7 mouse cellular contexts compared by ENCODE assay signal in the genomic region with DNA sequence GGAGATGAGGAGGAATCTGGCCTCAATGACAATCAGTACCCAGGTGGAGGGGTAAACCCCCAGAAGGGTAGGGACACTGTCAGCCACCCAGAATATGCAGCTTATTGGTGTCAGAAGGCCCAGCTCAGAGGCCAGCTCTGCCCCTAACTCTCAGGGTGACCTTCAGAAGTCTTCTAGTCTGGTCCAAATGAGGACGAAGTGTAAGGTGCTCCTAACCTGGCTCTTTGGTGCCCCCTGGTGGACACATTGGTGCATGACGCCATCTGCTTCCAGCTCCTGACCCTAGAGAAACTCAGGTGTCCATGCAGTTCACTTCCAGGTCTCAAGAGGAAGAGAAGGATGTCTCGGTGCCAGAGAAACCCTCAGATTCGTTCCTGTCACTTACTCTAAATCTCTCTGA. TPM values are rescaled to one million over a fixed set of nuclear protein-coding genes. Genes with fewer than 3 reads are reported as not detected.
DNase-seq lines count a peak whose midpoint lies in the region; ATAC-seq and TF ChIP-seq lines count a peak whose summit lies in the region.

No protein-coding gene starts in this region.

- no peak for TF ChIP-seq POLR2A in small intestine, adult 2 months (IDR thresholded peaks at IDR 0.05; ENCODE audit: low read depth, low read length)

- no peak for ATAC-seq in Patski
- ATAC-seq in forebrain, embryonic 15.5 days (replicated peaks), result peak; percentile 63; the same call in 1 of the 2 replicates
- 0 out of 2 replicates have a peak, but pooled peaks have one; percentile 27 for ATAC-seq in hindbrain, embryonic 16.5 days
- 0 out of 2 replicates have a peak, but pooled peaks have one; percentile 32 for ATAC-seq in megakaryocyte-erythroid progenitor cell, adult 5-6 weeks (replicated peaks; ENCODE audit: low FRiP score, low TSS enrichment, poor library complexity, severe bottlenecking)

- H3K36me3 ChIP-seq in forebrain, embryonic 15.5 days, result no peaks in the 10 kb centered on the region
- no peaks in the 10 kb centered on the region for H3K36me3 ChIP-seq in hindbrain, embryonic 16.5 days (ENCODE audit: control insufficient read depth, insufficient read depth, low read length)
- no peaks in the 10 kb centered on the region for H3K36me3 ChIP-seq in small intestine, adult 2 months (ENCODE audit: control insufficient read depth, insufficient read depth, low read length)

- DNase-seq in Patski (ENCODE audit: low read depth, low spot score), result no peak
- DNase-seq in cerebellum, adult 11-12 months, result peak; percentile 75
- peak; percentile 60 to 80 for DNase-seq in left cerebral cortex, adult 2 months (ENCODE audit: extremely low spot score in 1 of 2, low spot score in 2 of 2)

- CTCF ChIA-PET in Patski (lab: Charles Lee), result interaction anchor here (0.6 to 3.6 kb wide), 9 partner anchors 10 to 242 kb away, joined by 3 to 18 read pairs (median 3); no protein-coding TSS in a partner anchor

- intact Hi-C loops in left cerebral cortex, adult 2 months (cut with DNase I), result loop anchor here (1.0 to 2.0 kb wide), 2 partner anchors 27 to 93 kb away; no protein-coding TSS in a partner anchor

- H3K27me3 ChIP-seq in Patski, result no peaks in the 10 kb centered on the region
- H3K27me3 ChIP-seq in forebrain, embryonic 15.5 days, result no peaks in the 10 kb centered on the region
- H3K27me3 ChIP-seq in hindbrain, embryonic 16.5 days (replicated peaks; ENCODE audit: control insufficient read depth, insufficient read depth, low read length), result no peaks in the 10 kb centered on the region
- H3K27me3 ChIP-seq in small intestine, adult 2 months (ENCODE audit: control insufficient read depth, insufficient read depth, low read length), result no peaks in the 10 kb centered on the region

- in situ Hi-C loops in Patski (cut with MboI; ENCODE audit: low pct_unique_long_range_greater_than_20kb), result loop anchor here (5.0 kb wide), 2 partner anchors 45 to 95 kb away; no protein-coding TSS in a partner anchor

- H3K9ac ChIP-seq in forebrain, embryonic 15.5 days (replicated peaks), result no peak overlapping the region
- H3K9ac ChIP-seq in hindbrain, embryonic 16.5 days (ENCODE audit: low read depth, low read length), result no peak overlapping the region

- no peak overlapping the region for H3K27ac ChIP-seq in forebrain, embryonic 15.5 days (replicated peaks)
- no peak overlapping the region for H3K27ac ChIP-seq in hindbrain, embryonic 16.5 days (ENCODE audit: low read depth, low read length)
- H3K27ac ChIP-seq in left cerebral cortex, adult 2 months, result no peak overlapping the region
- H3K27ac ChIP-seq in small intestine, adult 2 months (ENCODE audit: insufficient read depth, low read depth, low read length), result no peak overlapping the region

- no peak overlapping the region for H3K4me2 ChIP-seq in forebrain, embryonic 15.5 days (replicated peaks)
- H3K4me2 ChIP-seq in hindbrain, embryonic 16.5 days (ENCODE audit: low read length), result no peak overlapping the region

- 2% methylated on average over 4 of the region's 4 CpGs for WGBS in forebrain, embryonic 15.5 days
- WGBS in hindbrain, embryonic 16.5 days, result 1% methylated on average over 4 of the region's 4 CpGs
- WGBS in small intestine, adult 2 months, result 1% methylated on average over 4 of the region's 4 CpGs

- H3K4me3 ChIP-seq in forebrain, embryonic 15.5 days, result no peak overlapping the region
- H3K4me3 ChIP-seq in hindbrain, embryonic 16.5 days (ENCODE audit: low read length), result no peak overlapping the region
- H3K4me3 ChIP-seq in left cerebral cortex, adult 2 months, result no peak overlapping the region
- H3K4me3 ChIP-seq in small intestine, adult 2 months (ENCODE audit: low read depth, low read length), result no peak overlapping the region

- peak; percentile 72 for TF ChIP-seq CTCF in Patski (IDR thresholded peaks at IDR 0.05)
- peak; percentile 92 for TF ChIP-seq CTCF in left cerebral cortex, adult 2 months (IDR thresholded peaks at IDR 0.05)
- TF ChIP-seq CTCF in small intestine, adult 2 months (IDR thresholded peaks at IDR 0.05; ENCODE audit: extremely low read depth, insufficient read length, insufficient replicate concordance, low read depth, low read length), result peak; percentile 97

- H3K4me1 ChIP-seq in forebrain, embryonic 15.5 days, result no peaks in the 10 kb centered on the region
- H3K4me1 ChIP-seq in hindbrain, embryonic 16.5 days (ENCODE audit: control insufficient read depth, insufficient read depth, low read depth, low read length), result no peaks in the 10 kb centered on the region
- no peaks in the 10 kb centered on the region; the same call in 1 of the 2 replicates for H3K4me1 ChIP-seq in small intestine, adult 2 months (ENCODE audit: control insufficient read depth, insufficient read depth, insufficient read length, low read length)

- H3K9me3 ChIP-seq in forebrain, embryonic 15.5 days, result no peaks in the 10 kb centered on the region
- no peaks in the 10 kb centered on the region for H3K9me3 ChIP-seq in hindbrain, embryonic 16.5 days (ENCODE audit: control insufficient read depth, low read length)

- POLR2A ChIA-PET in Patski (lab: Charles Lee), result no interaction called here

RNA-seq across cellular contexts. Expression of a gene that starts 13.3 kb away (rescaled TPM):
- polyA plus RNA-seq in Patski (2021), result 77.5 TPM
- 87.4 and 97.3 TPM in 2 replicates for polyA plus RNA-seq in forebrain, embryonic 15.5 days (2015; fragmentation: Nextera tagmentation; extraction: Ambion mirVana)
- polyA plus RNA-seq in hindbrain, embryonic 16.5 days (2015; fragmentation: Nextera tagmentation; extraction: Ambion mirVana), result 31.9 and 38.7 TPM in 2 replicates
- total RNA-seq in left cerebral cortex, adult 2 months (2021), result 10 to 100 TPM in 1 of 2 experiments, 1 to 10 TPM in 1; 6.5 to 11.9 TPM
- not detected in 2 replicates for total RNA-seq in megakaryocyte-erythroid progenitor cell, adult 5-6 weeks (2014; fragmentation: Nextera tagmentation)
- not detected in 2 replicates for total RNA-seq in megakaryocyte-erythroid progenitor cell, adult 5-6 weeks (2017)
- 271 and 356 TPM in 2 replicates for polyA plus RNA-seq in small intestine, adult 2 months (2012; rRNA removed)

RNA-seq across cellular contexts. Expression of a gene that starts 16.1 kb away (rescaled TPM):
- 0.23 TPM for polyA plus RNA-seq in Patski (2021)
- 95.6 and 102 TPM in 2 replicates for polyA plus RNA-seq in forebrain, embryonic 15.5 days (2015; fragmentation: Nextera tagmentation; extraction: Ambion mirVana)
- polyA plus RNA-seq in hindbrain, embryonic 16.5 days (2015; fragmentation: Nextera tagmentation; extraction: Ambion mirVana), result 291 and 339 TPM in 2 replicates
- total RNA-seq in left cerebral cortex, adult 2 months (2021), result 100 to 1,000 TPM; 124 to 126 TPM
- total RNA-seq in megakaryocyte-erythroid progenitor cell, adult 5-6 weeks (2014; fragmentation: Nextera tagmentation), result not detected in 2 replicates
- total RNA-seq in megakaryocyte-erythroid progenitor cell, adult 5-6 weeks (2017), result not detected in 2 replicates
- polyA plus RNA-seq in small intestine, adult 2 months (2012; rRNA removed), result 0.71 and 0.72 TPM in 2 replicates

RNA-seq across cellular contexts. Expression of a gene that starts 16.2 kb away (rescaled TPM):
- not detected for polyA plus RNA-seq in Patski (2021)
- 0.55 and 1.1 TPM in 2 replicates for polyA plus RNA-seq in forebrain, embryonic 15.5 days (2015; fragmentation: Nextera tagmentation; extraction: Ambion mirVana)
- 1.2 and 1.8 TPM in 2 replicates for polyA plus RNA-seq in hindbrain, embryonic 16.5 days (2015; fragmentation: Nextera tagmentation; extraction: Ambion mirVana)
- 1 to 10 TPM; 1.0 to 2.3 TPM for total RNA-seq in left cerebral cortex, adult 2 months (2021)
- total RNA-seq in megakaryocyte-erythroid progenitor cell, adult 5-6 weeks (2014; fragmentation: Nextera tagmentation), result not detected in 2 replicates
- not detected in 2 replicates for total RNA-seq in megakaryocyte-erythroid progenitor cell, adult 5-6 weeks (2017)
- 0.27 TPM in 1 of 2 replicates, not detected in the other for polyA plus RNA-seq in small intestine, adult 2 months (2012; rRNA removed)

Comparison
In these comparisons a context has a peak if more than half of its experiments do, and no peak if none do; other contexts are left out.
1. RNA of a gene that starts 16.1 kb away (polyA plus RNA-seq): 291 to 339 TPM in hindbrain, embryonic 16.5 days and 95.6 to 102 TPM in forebrain, embryonic 15.5 days; 0.71 to 0.72 TPM in small intestine, adult 2 months and 0.23 TPM in Patski (single experiment); every median in the first group is over 10 times any median in the second.
2. Peak in every context shown above with its lines, with median percentiles within 50 percentile points of each other: CTCF ChIP-seq.